Mouse (Mus musculus) spleen, postnatal 14 days (tissue): ENCODE results near the gene Ppp1r9b.

ENCODE experiments used
- DNase-seq, 2 experiments: peaks; one replicate each; pipeline ENCODE4 v3.0.0; 2021 to 2022; ENCODE audit warnings: low spot score in 2 of 2

Ppp1r9b gene

GRCm38 (mm10) chr11:95022237-95022992 lies 31.6 kb downstream of the Ppp1r9b start:
- DNase-seq = no peak

DNA sequence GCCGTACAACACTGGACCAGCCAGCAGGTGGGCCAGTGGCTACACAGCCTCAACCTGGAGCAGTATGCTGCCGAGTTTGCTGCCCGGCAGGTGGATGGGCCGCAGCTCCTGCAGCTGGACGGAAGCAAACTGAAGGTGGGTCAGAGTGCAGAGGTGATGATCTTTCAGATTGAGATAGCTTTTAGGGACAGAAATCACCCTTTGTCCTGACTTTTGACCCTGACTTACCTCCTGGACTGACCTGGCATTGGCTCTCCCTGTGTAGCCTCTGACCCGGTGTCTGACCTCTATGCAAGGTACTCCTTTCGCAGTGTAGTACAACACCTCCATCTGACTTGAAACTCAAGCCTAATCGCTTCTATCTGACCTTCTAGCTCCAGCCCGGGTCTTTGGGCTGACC lies 32.6 kb downstream of the Ppp1r9b start:
- DNase-seq = no peak

DNA sequence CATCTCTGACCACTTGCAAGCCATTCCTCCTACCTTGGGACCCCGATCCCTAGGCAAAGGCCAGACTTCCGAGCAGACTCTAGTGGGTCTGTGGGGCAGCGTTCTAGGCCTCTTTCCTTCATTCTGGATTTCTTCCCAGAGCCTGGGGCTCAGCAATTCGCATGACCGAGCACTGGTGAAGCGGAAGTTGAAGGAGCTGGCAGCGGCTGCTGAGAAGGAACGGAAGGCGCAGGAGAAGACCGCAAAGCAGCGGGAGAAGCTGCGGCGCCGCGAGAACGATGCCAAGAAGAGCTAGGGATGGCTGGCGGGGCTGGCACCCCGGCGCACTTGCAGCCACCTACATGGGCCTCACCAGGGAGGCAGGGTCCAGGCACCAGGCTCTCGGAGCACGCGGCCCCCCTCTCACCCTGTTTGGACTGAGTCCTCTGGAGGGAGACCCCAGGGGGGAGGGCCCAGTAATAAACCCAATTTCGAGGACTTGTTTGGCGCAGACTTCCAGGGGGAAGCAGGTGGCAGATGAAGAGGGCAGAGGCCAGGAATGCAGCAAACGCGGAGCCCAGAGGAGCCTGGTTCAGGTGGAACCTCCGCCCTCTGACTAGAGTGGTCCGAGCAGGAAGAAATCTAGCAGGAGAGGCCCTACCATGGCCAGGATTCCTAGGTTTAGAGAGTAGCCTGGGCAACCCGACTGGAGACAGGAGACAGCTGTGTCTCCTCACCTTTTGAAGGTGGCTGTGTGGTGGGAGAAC lies 33.8 kb downstream of the Ppp1r9b start:
- DNase-seq = no peak

DNA sequence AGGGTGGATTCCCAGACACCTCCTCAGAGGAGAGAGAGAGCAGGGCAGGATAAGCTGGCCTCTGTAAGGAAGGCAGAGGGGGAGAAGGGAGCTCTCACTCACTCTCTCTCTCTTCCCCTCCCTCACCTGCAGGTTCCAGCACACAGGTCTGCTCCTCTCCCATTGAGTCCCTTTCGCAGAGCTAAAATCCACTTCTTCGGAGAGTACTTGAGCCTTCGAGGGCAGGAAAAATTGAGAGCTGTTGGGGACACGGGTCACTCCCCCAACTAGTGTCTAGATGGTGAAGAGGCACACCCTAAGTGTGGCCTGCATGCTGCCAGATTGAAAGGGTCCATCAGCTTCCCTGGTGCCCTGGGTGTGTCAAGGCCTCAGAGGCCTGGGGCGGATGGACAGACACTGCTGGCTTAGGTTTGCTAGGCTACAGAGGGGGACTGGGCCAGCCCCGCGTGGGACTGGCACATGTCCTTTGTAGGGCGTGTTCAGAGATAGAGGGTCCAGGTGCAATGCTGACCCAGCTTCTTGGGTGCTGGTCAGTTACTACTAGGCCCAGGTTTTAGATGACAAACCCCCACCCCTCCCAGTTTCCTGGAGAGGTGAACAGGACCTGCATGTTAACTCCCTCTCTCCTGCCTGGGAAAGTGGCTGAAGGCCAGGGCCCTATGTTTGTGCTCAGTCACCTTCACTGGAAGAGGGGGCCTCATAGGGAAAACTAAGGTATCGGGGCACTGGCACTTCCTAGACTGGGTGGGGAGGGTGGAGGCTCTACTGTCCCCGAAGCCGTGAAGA lies 34.6 kb downstream of the Ppp1r9b start:
- DNase-seq = no peak

- no peak for DNase-seq
Observed at GRCm38 (mm10) chr11:95026090-95026542, 35.3 kb downstream of the Ppp1r9b start.

- DNase-seq = no peak
Observed at GRCm38 (mm10) chr11:95026849-95027248, 36.0 kb downstream of the Ppp1r9b start.

DNA sequence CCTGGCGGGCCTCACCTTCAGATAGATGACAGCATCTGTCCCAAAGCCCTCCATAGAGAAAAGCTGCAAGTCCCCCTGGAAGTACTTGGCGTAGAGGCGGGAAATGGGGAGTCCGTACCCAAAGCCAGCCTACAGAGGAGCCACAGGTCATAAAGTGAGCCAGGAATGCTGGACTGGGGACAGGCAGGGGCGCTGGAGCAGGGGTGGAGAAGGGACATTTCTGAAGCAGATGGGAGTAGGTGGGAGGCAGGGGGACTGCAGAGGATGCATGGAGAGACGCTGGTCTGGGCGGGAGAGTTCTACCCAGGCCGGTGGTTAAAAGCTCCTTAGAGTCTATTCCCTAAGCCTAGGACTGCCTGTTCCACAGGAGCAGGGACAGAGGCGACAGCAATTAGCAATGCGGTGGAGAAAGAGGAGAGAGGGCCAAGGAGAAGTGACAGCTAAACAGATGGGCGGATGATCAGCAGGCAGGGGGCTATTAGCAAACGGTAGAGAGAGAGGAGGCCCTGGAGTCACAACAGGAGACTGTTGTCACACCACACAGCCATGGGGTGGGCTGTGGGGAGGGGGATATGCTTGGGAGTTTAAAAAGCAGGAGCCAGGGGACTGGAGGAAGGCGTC lies 37.1 kb downstream of the Ppp1r9b start:
- no peak for DNase-seq

- no peak for DNase-seq
Observed at GRCm38 (mm10) chr11:95032945-95033344, 42.1 kb downstream of the Ppp1r9b start.

GRCm38 (mm10) chr11:95033617-95034016 lies 42.8 kb downstream of the Ppp1r9b start:
- DNase-seq = no peak

- DNase-seq = no peak
Observed at GRCm38 (mm10) chr11:95034902-95035301, 44.1 kb downstream of the Ppp1r9b start.

GRCm38 (mm10) chr11:95036521-95036920 lies 45.7 kb downstream of the Ppp1r9b start:
- DNase-seq = no peak

GRCm38 (mm10) chr11:95037306-95037705 lies 46.5 kb downstream of the Ppp1r9b start:
- DNase-seq = no peak

DNA sequence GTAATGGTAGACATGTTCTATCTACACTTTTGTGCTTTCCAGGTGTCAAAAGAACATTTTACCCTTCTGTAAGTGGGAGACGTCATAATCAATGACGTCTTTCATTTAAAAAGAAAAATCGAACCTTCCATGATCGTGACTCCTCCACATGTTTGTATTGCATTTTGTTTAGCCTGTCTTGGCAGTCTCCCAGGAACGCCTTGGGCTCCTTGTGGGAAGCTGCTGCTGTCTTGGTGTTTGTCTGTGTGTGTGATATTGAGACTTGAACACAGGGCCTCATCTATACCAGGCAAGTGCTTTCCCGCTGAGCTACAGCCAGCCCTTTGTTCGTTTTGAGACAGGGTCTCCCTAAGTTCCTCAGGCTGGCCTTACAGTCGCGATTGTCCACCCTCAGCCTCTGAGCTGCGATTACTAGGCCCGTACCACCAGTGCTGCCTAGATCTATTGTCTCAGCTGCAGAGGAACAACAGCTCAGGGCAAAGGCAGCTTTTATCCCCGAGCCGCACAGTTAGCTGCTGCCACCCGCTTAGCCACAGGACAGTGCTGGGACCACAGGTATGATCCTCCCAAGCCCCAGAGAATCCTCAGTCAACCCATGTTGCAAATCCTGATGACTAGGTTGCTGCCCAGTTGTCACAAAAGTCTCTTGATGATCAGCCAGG lies 47.5 kb downstream of the Ppp1r9b start:
- DNase-seq = no peak

DNA sequence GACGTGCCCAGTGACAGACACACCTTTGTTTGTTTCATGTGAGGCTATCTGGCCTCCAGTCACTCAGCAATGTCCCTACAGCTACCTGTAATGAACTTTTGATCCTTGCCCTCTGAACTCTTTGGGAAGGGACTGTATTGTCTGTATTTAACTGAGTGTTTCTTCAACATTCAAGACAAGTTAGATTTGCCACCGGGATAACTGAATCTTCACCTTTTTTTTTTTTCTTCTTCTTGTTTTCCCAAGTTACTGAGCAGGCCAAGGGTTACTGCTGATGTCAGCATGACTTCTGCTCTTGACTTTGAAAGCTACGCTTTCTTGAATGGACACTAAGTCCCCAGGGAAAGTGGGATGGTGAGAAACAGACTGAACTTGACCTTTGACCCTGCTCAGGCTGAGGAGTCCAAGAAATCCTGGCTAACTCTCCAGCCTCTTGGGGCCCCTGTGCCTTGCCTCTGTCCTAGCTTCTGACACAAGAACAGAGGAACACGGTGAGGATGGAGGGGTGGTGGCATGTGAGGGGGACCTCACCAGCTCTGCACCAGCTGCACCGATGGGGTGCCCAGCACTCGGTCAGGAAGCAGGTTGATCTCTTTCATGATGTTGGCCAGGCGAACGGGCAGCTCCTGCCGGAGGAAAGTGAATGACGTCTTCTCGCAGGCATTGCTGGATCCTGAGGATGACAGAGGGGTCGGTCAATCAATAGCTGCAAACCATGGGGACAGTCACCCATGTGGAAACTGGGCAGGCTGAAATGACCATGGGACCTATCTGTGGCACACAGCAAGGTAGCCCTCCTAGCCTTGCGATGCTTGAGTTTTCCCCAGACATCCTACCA lies 48.2 kb downstream of the Ppp1r9b start:
- no peak for DNase-seq

DNA sequence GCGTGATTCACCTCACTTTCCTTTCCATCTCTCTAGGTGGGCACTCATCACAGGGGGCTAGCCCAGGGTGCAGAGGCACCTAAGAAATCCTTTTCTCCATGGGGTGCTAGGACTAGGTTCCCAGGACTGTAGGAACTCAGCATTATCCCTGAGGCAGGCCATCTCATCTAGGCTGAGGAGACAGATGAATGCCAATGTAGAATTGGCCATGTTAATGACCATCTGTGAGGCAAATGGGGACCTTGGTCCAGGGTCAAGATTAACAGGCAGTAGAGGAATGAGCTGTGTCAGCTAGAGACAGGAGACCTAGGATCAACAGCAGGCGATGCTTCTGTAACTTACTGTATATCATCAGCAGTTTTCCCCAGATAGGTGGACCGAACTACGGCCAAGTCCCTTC lies 48.9 kb downstream of the Ppp1r9b start:
- no peak for DNase-seq

DNA sequence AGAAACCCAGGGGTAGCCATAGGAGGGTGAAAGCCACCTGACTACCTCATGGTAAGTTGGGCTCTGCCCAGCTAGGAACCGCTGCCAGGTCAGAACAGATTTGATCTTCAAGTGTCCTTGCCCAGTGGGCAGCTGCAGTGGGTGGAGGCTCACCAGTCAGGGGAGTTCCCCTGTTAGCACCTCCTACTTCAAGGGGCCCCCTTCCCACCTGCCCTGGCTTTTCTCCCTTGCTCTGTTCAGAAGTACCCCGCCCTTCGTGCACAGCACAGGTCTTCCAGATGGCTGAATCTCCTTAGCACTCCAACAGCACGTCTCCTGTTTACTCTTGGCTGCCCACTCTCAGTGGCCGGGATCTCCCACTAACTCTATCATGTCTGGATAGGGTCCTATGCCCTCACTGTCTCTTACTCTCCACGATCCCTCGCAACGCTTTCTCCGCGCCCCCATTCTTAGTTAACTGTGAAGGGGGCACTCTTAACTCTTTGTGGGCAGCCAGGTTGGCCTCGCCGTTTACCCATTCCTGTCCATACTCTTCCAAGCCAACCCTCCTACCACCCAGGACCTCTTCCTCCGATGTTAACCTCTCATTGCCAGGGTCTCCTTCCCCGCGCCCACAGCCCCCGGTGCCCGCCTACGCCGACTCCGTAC lies 49.8 kb downstream of the Ppp1r9b start:
- DNase-seq = peak in 1 of 2 experiments; percentile 22

GRCm38 (mm10) chr11:95041139-95041609 lies 50.3 kb downstream of the Ppp1r9b start, which contains the start of gene Pdk2:
Pdk2 (minus strand) TSS chr11:95041354.
- DNase-seq = peak; percentile 87 to 89

DNA sequence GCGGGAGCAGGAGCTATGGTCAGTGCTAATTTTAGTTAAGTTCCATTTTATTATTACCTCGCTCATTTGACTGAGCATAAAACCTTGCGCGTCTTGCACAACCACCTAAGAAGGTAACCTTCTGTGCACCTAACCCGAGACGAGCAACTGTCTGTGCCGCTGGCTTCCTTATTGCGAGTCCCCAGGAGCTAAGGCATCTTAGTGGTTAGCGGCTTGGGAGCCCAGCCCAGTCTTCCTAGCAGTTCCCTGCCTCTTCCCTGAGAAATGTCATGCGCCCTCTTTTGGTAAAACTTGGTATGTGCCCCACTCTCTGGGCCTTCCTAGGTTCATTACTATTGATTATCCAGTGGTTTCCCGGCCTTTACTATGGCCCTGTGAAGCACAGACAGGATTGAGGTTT lies 51.3 kb downstream of the Ppp1r9b start:
- peak; percentile 50 to 72 for DNase-seq

DNA sequence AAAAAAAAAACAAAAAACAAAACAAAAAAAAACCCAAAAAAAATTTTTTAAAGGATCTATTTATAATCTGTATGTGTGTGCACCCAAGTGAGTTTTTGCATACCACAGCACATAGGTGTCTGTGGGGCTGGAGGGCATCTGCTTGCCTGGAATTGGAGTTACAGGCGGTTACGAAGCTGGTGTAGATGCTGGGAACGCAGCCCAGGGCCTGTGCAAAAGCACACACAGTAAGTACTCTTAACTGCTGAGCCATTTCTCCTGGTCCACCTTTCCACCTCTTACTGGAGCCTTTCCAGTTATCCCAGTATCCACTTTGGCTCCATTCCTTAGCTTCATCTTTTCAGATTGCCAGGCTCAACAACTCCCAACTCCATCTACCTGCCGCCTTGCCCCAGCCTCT lies 52.2 kb downstream of the Ppp1r9b start:
- DNase-seq = no peak

GRCm38 (mm10) chr11:95043608-95044007 lies 52.8 kb downstream of the Ppp1r9b start:
- no peak for DNase-seq
